Mouse (Mus musculus): ENCODE results near the gene Tpcn1. TPM values are rescaled to one million over a fixed set of nuclear protein-coding genes. Genes with fewer than 3 reads are reported as not detected.

The Tpcn1 gene
- polyA plus RNA-seq, 1 experiment from 2014 or later = 14.8 TPM

DNA sequence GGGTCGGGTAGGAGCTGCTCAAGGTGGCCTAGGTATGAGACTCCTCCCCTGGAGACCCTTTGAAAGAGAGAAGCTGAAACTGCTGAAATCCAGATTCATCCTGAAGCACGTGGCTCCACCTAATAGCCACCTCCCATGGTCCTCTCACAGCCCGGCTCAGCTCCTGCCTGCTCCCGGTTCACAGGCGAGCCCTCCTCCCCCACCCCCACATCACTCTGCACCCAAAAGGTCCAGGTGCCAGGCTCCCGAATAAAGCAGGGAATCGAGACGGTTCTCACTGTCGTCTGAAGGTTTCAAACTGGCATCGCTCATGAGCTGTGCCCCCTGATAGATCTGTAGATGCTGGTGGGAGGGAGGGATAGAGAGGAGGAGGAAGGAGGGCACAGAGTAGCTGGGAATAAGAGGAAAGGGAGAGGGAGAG, 16.8 kb upstream of the Tpcn1 start:
- no peaks in the 10 kb centered on the region for H3K9me3 ChIP-seq (ENCODE audit: control insufficient read depth, low read length)
- H3K27me3 ChIP-seq (ENCODE audit: control insufficient read depth, insufficient read depth, low read length) = no peaks in the 10 kb centered on the region
- WGBS = 4% methylated on average over 10 of the region's 10 CpGs
- H3K27ac ChIP-seq (ENCODE audit: low read depth, low read length) = peak overlapping the region; percentile 64
- H3K36me3 ChIP-seq (ENCODE audit: control insufficient read depth, insufficient read depth, low read length) = no peaks in the 10 kb centered on the region
- H3K4me3 ChIP-seq (ENCODE audit: low read depth, low read length) = peak overlapping the region; percentile 26
- peaks cover 7% of the 10 kb centered on the region; the same call in 1 of the 2 replicates for H3K4me1 ChIP-seq (ENCODE audit: control insufficient read depth, insufficient read depth, low read length)
- peak overlapping the region; percentile 58 for H3K4me2 ChIP-seq (ENCODE audit: low read depth, low read length)
- peak; percentile 44 for ATAC-seq (ENCODE audit: low read depth)
- H3K9ac ChIP-seq (replicated peaks; ENCODE audit: low read depth, low read length) = peak overlapping the region; percentile 39; the same call in 1 of the 2 replicates

DNA sequence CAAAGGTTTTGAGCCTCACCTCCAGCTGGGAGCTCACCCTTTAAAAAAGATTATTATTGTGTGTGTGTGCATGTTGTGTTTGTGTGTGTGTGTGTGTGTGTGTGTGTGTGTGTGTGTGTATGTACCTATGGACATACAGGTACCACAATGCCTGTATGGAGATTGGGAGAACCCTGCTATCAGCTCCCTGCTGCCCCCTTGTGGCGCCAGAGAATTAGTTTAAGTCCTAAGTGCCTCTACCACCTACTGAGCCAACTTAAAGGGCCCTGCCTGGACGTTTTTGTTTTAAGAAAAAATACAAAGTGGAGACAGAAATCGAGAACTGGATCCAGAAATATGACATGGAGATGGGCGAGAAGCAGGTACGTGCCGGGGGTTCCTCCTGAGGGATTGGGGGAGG, 16.4 kb upstream of the Tpcn1 start:
- WGBS = under 1% methylated on average over 6 of the region's 6 CpGs
- H3K27ac ChIP-seq (ENCODE audit: low read depth, low read length) = no peak overlapping the region
- peak; percentile 36; the same call in 1 of the 2 replicates for ATAC-seq (ENCODE audit: low read depth)
- H3K27me3 ChIP-seq (ENCODE audit: control insufficient read depth, insufficient read depth, low read length) = no peaks in the 10 kb centered on the region
- peak overlapping the region; percentile 58 for H3K4me2 ChIP-seq (ENCODE audit: low read depth, low read length)
- H3K4me3 ChIP-seq (ENCODE audit: low read depth, low read length) = peak overlapping the region; percentile 26; the same call in 1 of the 2 replicates
- peaks cover 7% of the 10 kb centered on the region; the same call in 1 of the 2 replicates for H3K4me1 ChIP-seq (ENCODE audit: control insufficient read depth, insufficient read depth, low read length)
- H3K9me3 ChIP-seq (ENCODE audit: control insufficient read depth, low read length) = no peaks in the 10 kb centered on the region
- H3K36me3 ChIP-seq (ENCODE audit: control insufficient read depth, insufficient read depth, low read length) = no peaks in the 10 kb centered on the region
- peak overlapping the region; percentile 39; the same call in 1 of the 2 replicates for H3K9ac ChIP-seq (replicated peaks; ENCODE audit: low read depth, low read length)

DNA sequence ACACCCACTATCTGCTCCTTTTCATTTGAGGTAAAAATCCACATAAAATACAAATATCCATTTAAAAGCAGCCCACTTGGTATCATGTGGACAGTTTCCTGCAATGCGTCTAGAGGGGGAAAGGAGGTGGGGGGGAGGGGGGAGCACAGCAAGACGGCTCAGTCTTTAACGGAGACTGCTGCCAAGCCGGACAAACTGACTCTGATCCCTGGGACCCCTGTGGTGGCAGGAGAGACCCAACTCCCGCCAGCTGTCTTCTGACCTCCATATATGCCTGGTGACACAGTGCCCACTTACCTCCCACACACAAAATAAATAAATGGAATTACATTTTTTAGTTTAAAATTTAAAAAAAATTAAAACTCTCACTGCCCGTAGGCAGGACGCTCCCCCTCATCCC, 15.0 kb upstream of the Tpcn1 start:
- H3K9ac ChIP-seq (replicated peaks; ENCODE audit: low read depth, low read length) = no peak overlapping the region
- H3K9me3 ChIP-seq (ENCODE audit: control insufficient read depth, low read length) = no peaks in the 10 kb centered on the region
- no peak for ATAC-seq (ENCODE audit: low read depth)
- H3K27ac ChIP-seq (ENCODE audit: low read depth, low read length) = no peak overlapping the region
- peaks cover 5% of the 10 kb centered on the region; the same call in 1 of the 2 replicates for H3K4me1 ChIP-seq (ENCODE audit: control insufficient read depth, insufficient read depth, low read length)
- 65% methylated on average over 7 of the region's 7 CpGs for WGBS
- H3K4me2 ChIP-seq (ENCODE audit: low read depth, low read length) = no peak overlapping the region
- no peaks in the 10 kb centered on the region for H3K36me3 ChIP-seq (ENCODE audit: control insufficient read depth, insufficient read depth, low read length)
- no peak overlapping the region for H3K4me3 ChIP-seq (ENCODE audit: low read depth, low read length)
- H3K27me3 ChIP-seq (ENCODE audit: control insufficient read depth, insufficient read depth, low read length) = no peaks in the 10 kb centered on the region

DNA sequence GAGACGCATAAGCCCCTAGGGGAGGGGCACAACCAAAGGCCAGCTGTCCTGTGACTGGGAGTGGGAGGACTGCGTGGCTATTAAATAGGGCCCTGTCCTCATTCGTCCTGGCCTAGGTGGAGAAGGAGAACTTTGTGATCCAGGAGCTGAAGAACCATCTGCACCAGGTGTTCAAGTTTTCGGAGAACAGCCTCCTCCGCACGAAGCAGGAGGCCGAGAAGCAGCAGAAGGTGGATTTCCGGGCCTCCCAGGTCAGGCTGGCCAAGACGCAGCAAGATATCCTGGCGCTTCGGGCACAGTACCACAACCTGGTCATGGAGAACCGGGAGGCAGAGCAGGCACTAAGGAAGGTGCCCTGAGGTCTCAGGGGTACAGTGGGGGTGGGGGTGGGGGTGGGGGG, 13.7 kb upstream of the Tpcn1 start:
- Histone ChIP-seq H3K4me1 (ENCODE audit: control insufficient read depth, insufficient read depth, low read length) (peaks cover 5% of the 10 kb centered on the region; the same call in 1 of the 2 replicates), H3K27ac (ENCODE audit: low read depth, low read length) (no peak overlapping the region), H3K9me3 (ENCODE audit: control insufficient read depth, low read length) (no peaks in the 10 kb centered on the region), H3K9ac (replicated peaks; ENCODE audit: low read depth, low read length) (no peak overlapping the region), H3K27me3 (ENCODE audit: control insufficient read depth, insufficient read depth, low read length) (no peaks in the 10 kb centered on the region), H3K36me3 (ENCODE audit: control insufficient read depth, insufficient read depth, low read length) (no peaks in the 10 kb centered on the region), H3K4me2 (ENCODE audit: low read depth, low read length) (no peak overlapping the region), H3K4me3 (ENCODE audit: low read depth, low read length) (no peak overlapping the region)
- ATAC-seq (ENCODE audit: low read depth) = no peak
- 94% methylated on average over 12 of the region's 12 CpGs for WGBS

DNA sequence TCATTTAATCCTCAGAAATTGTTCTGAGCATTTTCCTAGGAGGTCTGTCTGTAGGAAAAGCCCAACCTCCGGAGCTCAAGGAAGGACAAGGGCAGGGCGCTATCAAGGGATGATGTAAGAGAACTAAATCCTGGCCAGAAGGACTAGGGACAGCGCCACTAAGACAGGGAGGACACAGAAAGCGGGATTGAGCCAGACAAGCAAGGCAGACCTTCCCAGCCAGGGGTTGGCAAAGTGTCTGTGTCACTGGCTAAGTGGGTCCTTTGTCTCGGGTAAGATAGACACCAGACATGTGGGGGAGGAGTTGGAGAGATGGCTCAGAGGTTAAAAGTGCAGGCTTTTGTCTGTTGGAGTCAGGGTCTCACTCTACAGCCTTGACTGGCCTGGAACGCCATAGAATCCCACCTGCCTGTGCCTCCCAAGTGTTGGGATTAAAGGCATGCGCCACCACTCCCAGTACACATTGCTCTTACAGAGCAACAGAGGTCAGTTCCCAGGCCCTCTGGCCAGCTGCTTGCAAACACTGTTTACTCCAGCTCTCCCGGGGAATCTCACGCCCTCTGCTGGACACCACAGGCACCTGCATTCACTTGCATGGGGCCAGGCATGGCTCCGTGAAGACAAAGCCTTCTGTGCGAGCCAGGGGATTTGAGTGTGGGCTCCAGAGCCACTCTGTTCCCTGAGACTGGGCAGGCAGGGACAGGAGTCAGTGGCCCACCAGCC, 12.6 kb upstream of the Tpcn1 start:
- 40% methylated on average over 11 of the region's 11 CpGs for WGBS
- H3K9me3 ChIP-seq (ENCODE audit: control insufficient read depth, low read length) = no peaks in the 10 kb centered on the region
- H3K9ac ChIP-seq (replicated peaks; ENCODE audit: low read depth, low read length) = no peak overlapping the region
- no peak for ATAC-seq (ENCODE audit: low read depth)
- H3K4me1 ChIP-seq (ENCODE audit: control insufficient read depth, insufficient read depth, low read length) = peaks cover 5% of the 10 kb centered on the region; the same call in 1 of the 2 replicates
- no peaks in the 10 kb centered on the region for H3K36me3 ChIP-seq (ENCODE audit: control insufficient read depth, insufficient read depth, low read length)
- H3K27ac ChIP-seq (ENCODE audit: low read depth, low read length) = no peak overlapping the region
- no peaks in the 10 kb centered on the region for H3K27me3 ChIP-seq (ENCODE audit: control insufficient read depth, insufficient read depth, low read length)
- no peak overlapping the region for H3K4me3 ChIP-seq (ENCODE audit: low read depth, low read length)
- no peak overlapping the region for H3K4me2 ChIP-seq (ENCODE audit: low read depth, low read length)

DNA sequence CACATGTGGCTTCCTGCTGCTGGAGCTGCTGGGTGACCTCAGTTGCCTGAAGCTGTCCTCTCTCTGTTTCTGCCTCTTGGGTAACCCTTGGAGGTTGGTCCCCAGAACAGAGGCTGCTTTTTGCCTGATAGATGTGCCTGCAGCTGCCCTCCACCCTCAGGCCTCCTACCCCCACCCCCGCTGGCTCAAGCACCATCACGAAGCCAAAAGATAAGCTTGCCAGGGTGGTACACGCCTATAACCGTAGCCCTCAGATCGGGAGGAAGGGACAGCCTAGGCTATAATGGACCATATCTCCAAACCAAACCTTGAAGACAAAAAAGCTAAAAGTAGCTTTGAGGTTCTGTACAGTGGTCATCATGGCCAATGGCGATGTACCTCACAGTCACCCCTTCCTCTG, 11.2 kb upstream of the Tpcn1 start:
- no peaks in the 10 kb centered on the region for H3K4me1 ChIP-seq (ENCODE audit: control insufficient read depth, insufficient read depth, low read length)
- no peak for ATAC-seq (ENCODE audit: low read depth)
- 93% methylated on average over 6 of the region's 6 CpGs for WGBS

DNA sequence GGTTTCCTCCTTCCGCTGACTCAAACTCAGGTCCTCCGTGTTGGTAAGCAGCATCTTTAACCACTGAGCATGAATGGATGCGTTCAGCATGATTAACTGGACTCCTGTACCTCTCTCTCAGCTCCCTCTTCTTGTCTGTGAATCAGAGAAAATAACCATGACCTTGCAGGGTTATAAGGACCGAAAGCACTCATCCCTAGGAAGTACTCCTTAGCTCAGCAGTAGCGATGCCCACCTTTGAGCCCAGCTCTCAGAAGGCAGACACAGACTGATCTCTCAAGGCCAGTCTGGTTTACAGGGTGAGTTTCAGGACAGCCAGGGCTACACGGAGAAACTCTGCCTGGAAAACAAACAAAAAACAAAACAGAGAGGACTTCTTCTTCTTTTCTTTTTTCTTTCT, 6.0 kb upstream of the Tpcn1 start:
- no peaks in the 10 kb centered on the region for H3K36me3 ChIP-seq (ENCODE audit: control insufficient read depth, insufficient read depth, low read length)

More for the DNA sequence above, 11.2 kb upstream of the Tpcn1 start:
- Histone ChIP-seq H3K9me3 (ENCODE audit: control insufficient read depth, low read length) (no peaks in the 10 kb centered on the region), H3K27ac (ENCODE audit: low read depth, low read length) (no peak overlapping the region), H3K9ac (replicated peaks; ENCODE audit: low read depth, low read length) (no peak overlapping the region), H3K4me2 (ENCODE audit: low read depth, low read length) (no peak overlapping the region), H3K27me3 (ENCODE audit: control insufficient read depth, insufficient read depth, low read length) (no peaks in the 10 kb centered on the region), H3K36me3 (ENCODE audit: control insufficient read depth, insufficient read depth, low read length) (no peaks in the 10 kb centered on the region), H3K4me3 (ENCODE audit: low read depth, low read length) (no peak overlapping the region)

DNA sequence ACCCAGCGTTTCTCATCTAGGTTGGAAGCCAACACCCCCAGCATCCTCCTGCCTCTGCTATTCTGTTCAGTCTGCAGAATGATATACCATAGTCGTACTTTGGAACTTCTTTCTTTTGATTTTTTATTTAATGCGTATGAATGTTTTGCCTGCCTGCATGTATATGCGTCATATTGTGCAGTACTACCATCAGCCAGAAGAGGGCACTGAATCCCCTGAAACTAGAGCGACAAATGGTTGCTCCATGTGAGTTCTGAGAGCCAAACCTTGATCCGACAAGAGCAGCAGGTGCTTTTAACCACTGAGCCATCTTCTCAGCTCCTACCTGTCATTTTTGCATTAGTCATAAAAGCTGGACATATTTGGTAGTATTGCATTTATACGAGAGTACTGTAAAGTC, 3.7 kb upstream of the Tpcn1 start:
- Histone ChIP-seq H3K4me3 (ENCODE audit: low read depth, low read length) (no peak overlapping the region), H3K9me3 (ENCODE audit: control insufficient read depth, low read length) (no peaks in the 10 kb centered on the region), H3K4me1 (ENCODE audit: control insufficient read depth, insufficient read depth, low read length) (peaks cover 14% of the 10 kb centered on the region), H3K27me3 (ENCODE audit: control insufficient read depth, insufficient read depth, low read length) (no peaks in the 10 kb centered on the region), H3K9ac (replicated peaks; ENCODE audit: low read depth, low read length) (no peak overlapping the region), H3K27ac (ENCODE audit: low read depth, low read length) (no peak overlapping the region), H3K36me3 (ENCODE audit: control insufficient read depth, insufficient read depth, low read length) (no peaks in the 10 kb centered on the region), H3K4me2 (ENCODE audit: low read depth, low read length) (no peak overlapping the region)
- ATAC-seq (ENCODE audit: low read depth) = no peak
- WGBS = 72% methylated on average over 7 of the region's 7 CpGs

More for the DNA sequence above, 6.0 kb upstream of the Tpcn1 start:
- no peak for ATAC-seq (ENCODE audit: low read depth)
- H3K4me2 ChIP-seq (ENCODE audit: low read depth, low read length) = no peak overlapping the region
- no peaks in the 10 kb centered on the region for H3K4me1 ChIP-seq (ENCODE audit: control insufficient read depth, insufficient read depth, low read length)
- no peaks in the 10 kb centered on the region for H3K27me3 ChIP-seq (ENCODE audit: control insufficient read depth, insufficient read depth, low read length)
- H3K9ac ChIP-seq (replicated peaks; ENCODE audit: low read depth, low read length) = no peak overlapping the region
- no peak overlapping the region for H3K27ac ChIP-seq (ENCODE audit: low read depth, low read length)
- WGBS = 80% methylated on average over 6 of the region's 6 CpGs
- H3K4me3 ChIP-seq (ENCODE audit: low read depth, low read length) = no peak overlapping the region
- no peaks in the 10 kb centered on the region for H3K9me3 ChIP-seq (ENCODE audit: control insufficient read depth, low read length)

DNA sequence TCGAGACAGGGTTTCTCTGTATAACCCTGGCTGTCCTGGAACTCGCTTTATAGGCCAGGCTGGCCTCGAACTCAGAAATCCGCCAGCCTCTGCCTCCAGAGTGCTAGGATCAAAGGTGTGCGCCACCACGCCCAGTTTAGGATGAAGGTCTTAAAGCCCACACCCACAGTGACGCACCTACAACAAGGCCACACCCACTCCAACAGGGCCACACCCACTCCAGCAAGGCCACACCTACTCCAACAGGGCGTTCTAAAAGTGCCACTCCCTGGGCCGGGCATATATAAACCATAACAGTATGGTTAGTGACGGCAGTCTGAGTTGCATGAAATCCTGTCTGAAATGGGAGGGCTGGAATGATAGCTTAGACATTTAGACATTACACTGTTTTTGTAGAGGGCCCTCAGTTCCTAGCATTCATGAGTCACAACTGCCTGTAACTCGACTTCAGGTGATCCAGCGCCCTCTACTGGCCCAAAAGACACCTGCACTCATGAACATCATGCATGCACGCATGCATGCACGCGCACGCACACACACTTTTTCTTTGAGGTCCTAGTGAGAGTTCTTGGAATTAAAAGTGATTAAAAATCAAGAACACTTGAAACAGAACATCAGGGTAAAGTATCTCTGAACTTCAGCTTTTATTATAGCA, 2.0 kb upstream of the Tpcn1 start:
- no peaks in the 10 kb centered on the region for H3K9me3 ChIP-seq (ENCODE audit: control insufficient read depth, low read length)
- H3K4me3 ChIP-seq (ENCODE audit: low read depth, low read length) = no peak overlapping the region
- H3K36me3 ChIP-seq (ENCODE audit: control insufficient read depth, insufficient read depth, low read length) = no peaks in the 10 kb centered on the region
- 78% methylated on average over 16 of the region's 16 CpGs for WGBS
- peaks cover 14% of the 10 kb centered on the region for H3K4me1 ChIP-seq (ENCODE audit: control insufficient read depth, insufficient read depth, low read length)
- H3K27me3 ChIP-seq (ENCODE audit: control insufficient read depth, insufficient read depth, low read length) = no peaks in the 10 kb centered on the region
- no peak for ATAC-seq (ENCODE audit: low read depth)
- no peak overlapping the region for H3K27ac ChIP-seq (ENCODE audit: low read depth, low read length)
- no peak overlapping the region for H3K4me2 ChIP-seq (ENCODE audit: low read depth, low read length)
- H3K9ac ChIP-seq (replicated peaks; ENCODE audit: low read depth, low read length) = no peak overlapping the region

Data from neural tube, embryonic 14.5 days (tissue).